Mouse (Mus musculus): Measurements from ENCODE around the gene Coq6. TPM values are rescaled to one million over a fixed set of nuclear protein-coding genes. Genes with fewer than 3 reads are reported as not detected.

Gene Coq6
- polyA plus RNA-seq, 1 experiment from 2014 or later = 45.4 TPM

DNA sequence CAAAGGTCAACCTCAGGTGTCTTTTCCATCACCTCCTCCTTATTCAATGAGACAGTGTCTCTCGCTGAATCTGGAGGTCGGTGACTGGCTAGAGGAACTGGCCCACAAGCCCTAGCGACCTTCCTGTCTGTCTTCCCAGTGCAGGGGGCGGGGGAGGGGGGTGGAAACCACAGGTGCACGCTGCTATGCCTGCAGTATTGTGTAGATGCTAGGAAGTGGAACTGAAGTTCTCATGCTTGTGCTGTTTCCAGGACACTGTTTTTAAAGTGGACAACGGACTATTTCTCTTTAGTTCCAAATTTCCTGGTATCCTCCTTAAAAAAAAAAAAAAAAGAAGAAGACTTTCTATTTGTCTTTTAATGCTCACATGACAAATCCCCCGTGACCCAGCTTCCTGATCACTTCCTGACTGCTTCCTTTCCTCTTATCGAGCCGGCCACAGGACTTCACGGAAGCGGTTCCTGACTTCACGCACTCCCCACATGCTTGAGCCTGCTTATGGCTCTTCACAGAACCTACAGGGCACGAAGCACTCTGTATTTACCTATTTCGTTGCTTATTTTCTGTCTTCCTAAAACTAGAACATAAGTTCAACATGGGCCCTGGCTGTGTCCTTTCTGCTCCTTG lies 27.4 kb downstream of the Coq6 start:
- Histone ChIP-seq H3K4me3 (ENCODE audit: low read length) (no peak overlapping the region), H3K9me3 (ENCODE audit: control insufficient read depth, low read length) (no peaks in the 10 kb centered on the region), H3K36me3 (ENCODE audit: control insufficient read depth, insufficient read depth, low read length) (no peaks in the 10 kb centered on the region; the same call in none of the 2 replicates), H3K27me3 (replicated peaks; ENCODE audit: control insufficient read depth, insufficient read depth, low read length) (no peaks in the 10 kb centered on the region), H3K27ac (ENCODE audit: low read depth, low read length) (no peak overlapping the region), H3K4me1 (ENCODE audit: control insufficient read depth, insufficient read depth, low read depth, low read length) (no peaks in the 10 kb centered on the region), H3K4me2 (ENCODE audit: low read length) (no peak overlapping the region), H3K9ac (ENCODE audit: low read depth, low read length) (no peak overlapping the region)
- ATAC-seq = no peak
- 78% methylated on average over 14 of the region's 14 CpGs for WGBS

- H3K9ac ChIP-seq (ENCODE audit: low read depth, low read length) = no peak overlapping the region
- no peaks in the 10 kb centered on the region for H3K4me1 ChIP-seq (ENCODE audit: control insufficient read depth, insufficient read depth, low read depth, low read length)
- 88% methylated on average over 6 of the region's 6 CpGs for WGBS
- H3K27me3 ChIP-seq (replicated peaks; ENCODE audit: control insufficient read depth, insufficient read depth, low read length) = no peaks in the 10 kb centered on the region
- ATAC-seq = no peak
- H3K9me3 ChIP-seq (ENCODE audit: control insufficient read depth, low read length) = no peaks in the 10 kb centered on the region
- H3K4me3 ChIP-seq (ENCODE audit: low read length) = no peak overlapping the region
- H3K36me3 ChIP-seq (ENCODE audit: control insufficient read depth, insufficient read depth, low read length) = no peaks in the 10 kb centered on the region; the same call in 1 of the 2 replicates
- H3K27ac ChIP-seq (ENCODE audit: low read depth, low read length) = no peak overlapping the region
- no peak overlapping the region for H3K4me2 ChIP-seq (ENCODE audit: low read length)
Measured at GRCm38 (mm10) chr12:84390336-84390735, 28.9 kb downstream of the Coq6 start.

GRCm38 (mm10) chr12:84392681-84393080 lies 31.2 kb downstream of the Coq6 start:
- Histone ChIP-seq H3K9ac (ENCODE audit: low read depth, low read length) (no peak overlapping the region), H3K27ac (ENCODE audit: low read depth, low read length) (no peak overlapping the region), H3K36me3 (ENCODE audit: control insufficient read depth, insufficient read depth, low read length) (no peaks in the 10 kb centered on the region; the same call in 1 of the 2 replicates), H3K4me1 (ENCODE audit: control insufficient read depth, insufficient read depth, low read depth, low read length) (no peaks in the 10 kb centered on the region), H3K9me3 (ENCODE audit: control insufficient read depth, low read length) (no peaks in the 10 kb centered on the region), H3K4me3 (ENCODE audit: low read length) (no peak overlapping the region), H3K4me2 (ENCODE audit: low read length) (no peak overlapping the region), H3K27me3 (replicated peaks; ENCODE audit: control insufficient read depth, insufficient read depth, low read length) (no peaks in the 10 kb centered on the region)
- no peak for ATAC-seq
- 96% methylated on average over 4 of the region's 4 CpGs for WGBS

- H3K36me3 ChIP-seq (ENCODE audit: control insufficient read depth, insufficient read depth, low read length) = no peaks in the 10 kb centered on the region
- no peak for ATAC-seq
- H3K27me3 ChIP-seq (replicated peaks; ENCODE audit: control insufficient read depth, insufficient read depth, low read length) = no peaks in the 10 kb centered on the region
- no peaks in the 10 kb centered on the region for H3K4me1 ChIP-seq (ENCODE audit: control insufficient read depth, insufficient read depth, low read depth, low read length)
- no peak overlapping the region for H3K4me2 ChIP-seq (ENCODE audit: low read length)
- no peak overlapping the region for H3K9ac ChIP-seq (ENCODE audit: low read depth, low read length)
- no peaks in the 10 kb centered on the region for H3K9me3 ChIP-seq (ENCODE audit: control insufficient read depth, low read length)
- no peak overlapping the region for H3K27ac ChIP-seq (ENCODE audit: low read depth, low read length)
- H3K4me3 ChIP-seq (ENCODE audit: low read length) = no peak overlapping the region
- 98% methylated on average over 5 of the region's 5 CpGs for WGBS
Measured at GRCm38 (mm10) chr12:84393847-84394246, 32.4 kb downstream of the Coq6 start.

DNA sequence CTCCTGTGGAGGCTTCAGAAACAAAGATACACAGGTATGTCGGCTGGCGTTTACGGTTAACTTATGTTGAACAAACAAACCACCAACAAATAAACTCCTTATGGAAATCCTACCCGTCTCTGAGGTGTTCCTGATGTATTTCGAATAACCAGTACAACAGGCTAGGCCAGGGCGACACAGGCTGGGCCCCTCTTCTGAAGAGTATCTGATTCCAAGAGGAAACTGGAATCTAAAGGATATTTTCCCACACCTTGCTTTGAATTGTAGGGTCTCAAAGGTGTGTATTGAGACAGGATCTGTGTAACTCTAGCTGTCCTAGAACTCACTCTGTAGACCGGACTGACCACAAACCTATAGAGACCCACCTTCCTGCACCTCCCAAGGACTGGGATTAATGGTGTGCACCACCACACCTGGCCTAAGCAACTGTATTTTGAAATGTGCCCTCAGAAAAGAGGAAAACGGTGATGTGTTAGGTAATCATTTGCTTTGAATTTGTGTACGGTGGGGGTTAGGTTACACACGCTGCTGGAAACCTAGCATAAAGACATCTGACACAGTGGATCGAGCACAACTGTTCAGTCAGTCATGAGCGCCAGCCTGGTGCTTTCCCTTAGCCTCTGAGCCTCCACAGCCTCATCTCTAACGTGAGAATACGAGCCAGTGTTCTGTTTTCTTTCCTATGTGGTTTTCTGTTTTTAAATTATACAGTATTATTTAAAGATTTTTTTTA lies 35.7 kb downstream of the Coq6 start:
- no peak for ATAC-seq
- no peak overlapping the region for H3K27ac ChIP-seq (ENCODE audit: low read depth, low read length)
- H3K4me1 ChIP-seq (ENCODE audit: control insufficient read depth, insufficient read depth, low read depth, low read length) = no peaks in the 10 kb centered on the region
- no peaks in the 10 kb centered on the region for H3K9me3 ChIP-seq (ENCODE audit: control insufficient read depth, low read length)
- no peak overlapping the region for H3K4me2 ChIP-seq (ENCODE audit: low read length)
- no peaks in the 10 kb centered on the region for H3K27me3 ChIP-seq (replicated peaks; ENCODE audit: control insufficient read depth, insufficient read depth, low read length)
- 91% methylated on average over 14 of the region's 14 CpGs for WGBS
- no peak overlapping the region for H3K4me3 ChIP-seq (ENCODE audit: low read length)
- H3K9ac ChIP-seq (ENCODE audit: low read depth, low read length) = no peak overlapping the region
- peaks cover 2% of the 10 kb centered on the region for H3K36me3 ChIP-seq (ENCODE audit: control insufficient read depth, insufficient read depth, low read length)

GRCm38 (mm10) chr12:84397685-84398084 lies 36.2 kb downstream of the Coq6 start:
- Histone ChIP-seq H3K4me3 (ENCODE audit: low read length) (no peak overlapping the region), H3K9me3 (ENCODE audit: control insufficient read depth, low read length) (no peaks in the 10 kb centered on the region), H3K4me2 (ENCODE audit: low read length) (no peak overlapping the region), H3K9ac (ENCODE audit: low read depth, low read length) (no peak overlapping the region), H3K36me3 (ENCODE audit: control insufficient read depth, insufficient read depth, low read length) (peaks cover 3% of the 10 kb centered on the region), H3K27me3 (replicated peaks; ENCODE audit: control insufficient read depth, insufficient read depth, low read length) (no peaks in the 10 kb centered on the region), H3K27ac (ENCODE audit: low read depth, low read length) (no peak overlapping the region), H3K4me1 (ENCODE audit: control insufficient read depth, insufficient read depth, low read depth, low read length) (no peaks in the 10 kb centered on the region)
- no peak for ATAC-seq

DNA sequence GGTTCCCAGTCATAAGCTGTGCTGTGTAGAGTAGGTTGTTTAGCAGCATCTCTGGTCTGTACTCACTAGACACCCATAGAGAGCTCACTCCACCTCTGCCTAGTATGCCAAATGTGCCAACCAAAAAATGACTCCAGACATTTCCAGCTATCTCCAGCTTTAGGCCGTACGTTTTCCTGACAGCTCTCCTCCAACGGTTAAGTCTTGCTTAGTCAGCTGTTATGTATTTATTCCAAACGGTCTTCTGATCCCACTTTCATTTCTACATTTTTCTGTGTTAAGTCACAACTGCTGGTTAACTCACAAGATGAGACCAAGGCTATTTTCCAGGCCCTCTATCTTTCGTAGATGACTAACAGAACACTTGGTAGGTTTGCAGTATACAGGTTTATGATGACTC lies 37.2 kb downstream of the Coq6 start:
- H3K4me1 ChIP-seq (ENCODE audit: control insufficient read depth, insufficient read depth, low read depth, low read length) = no peaks in the 10 kb centered on the region
- H3K27ac ChIP-seq (ENCODE audit: low read depth, low read length) = no peak overlapping the region
- 84% methylated on average over 5 of the region's 5 CpGs for WGBS
- H3K27me3 ChIP-seq (replicated peaks; ENCODE audit: control insufficient read depth, insufficient read depth, low read length) = no peaks in the 10 kb centered on the region
- no peak overlapping the region for H3K9ac ChIP-seq (ENCODE audit: low read depth, low read length)
- ATAC-seq = no peak
- peaks cover 3% of the 10 kb centered on the region for H3K36me3 ChIP-seq (ENCODE audit: control insufficient read depth, insufficient read depth, low read length)
- no peak overlapping the region for H3K4me2 ChIP-seq (ENCODE audit: low read length)
- H3K9me3 ChIP-seq (ENCODE audit: control insufficient read depth, low read length) = no peaks in the 10 kb centered on the region
- H3K4me3 ChIP-seq (ENCODE audit: low read length) = no peak overlapping the region

GRCm38 (mm10) chr12:84399135-84399534 lies 37.7 kb downstream of the Coq6 start:
- no peak overlapping the region for H3K4me3 ChIP-seq (ENCODE audit: low read length)
- no peaks in the 10 kb centered on the region for H3K4me1 ChIP-seq (ENCODE audit: control insufficient read depth, insufficient read depth, low read depth, low read length)
- no peak overlapping the region for H3K9ac ChIP-seq (ENCODE audit: low read depth, low read length)
- no peak overlapping the region for H3K4me2 ChIP-seq (ENCODE audit: low read length)
- H3K27me3 ChIP-seq (replicated peaks; ENCODE audit: control insufficient read depth, insufficient read depth, low read length) = no peaks in the 10 kb centered on the region
- no peak for ATAC-seq
- peaks cover 3% of the 10 kb centered on the region for H3K36me3 ChIP-seq (ENCODE audit: control insufficient read depth, insufficient read depth, low read length)
- no peaks in the 10 kb centered on the region for H3K9me3 ChIP-seq (ENCODE audit: control insufficient read depth, low read length)
- WGBS = 84% methylated on average over 9 of the region's 9 CpGs
- no peak overlapping the region for H3K27ac ChIP-seq (ENCODE audit: low read depth, low read length)

DNA sequence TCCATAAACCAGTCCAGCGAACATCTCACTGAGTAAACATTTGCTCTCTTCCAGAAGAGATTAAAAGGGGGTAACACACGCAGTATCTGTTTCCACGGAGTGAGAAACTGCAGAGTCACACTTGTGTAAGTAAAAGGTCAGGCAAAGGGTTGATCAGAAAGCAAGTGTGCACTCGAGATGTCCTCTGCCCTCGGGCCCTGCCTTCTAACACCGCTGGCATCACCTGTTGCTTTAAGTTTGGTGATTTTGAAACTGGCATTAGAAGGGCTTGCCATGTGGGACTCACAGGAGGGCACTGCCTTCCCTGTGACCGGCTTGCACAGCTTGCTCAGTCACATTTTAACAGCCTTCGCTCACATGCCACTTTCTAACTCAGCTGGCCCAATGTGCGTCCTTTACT lies 38.2 kb downstream of the Coq6 start:
- H3K4me2 ChIP-seq (ENCODE audit: low read length) = no peak overlapping the region
- H3K36me3 ChIP-seq (ENCODE audit: control insufficient read depth, insufficient read depth, low read length) = peaks cover 3% of the 10 kb centered on the region
- no peaks in the 10 kb centered on the region for H3K27me3 ChIP-seq (replicated peaks; ENCODE audit: control insufficient read depth, insufficient read depth, low read length)
- H3K9ac ChIP-seq (ENCODE audit: low read depth, low read length) = no peak overlapping the region
- no peak for ATAC-seq
- H3K9me3 ChIP-seq (ENCODE audit: control insufficient read depth, low read length) = no peaks in the 10 kb centered on the region
- no peak overlapping the region for H3K4me3 ChIP-seq (ENCODE audit: low read length)
- 82% methylated on average over 9 of the region's 9 CpGs for WGBS
- H3K4me1 ChIP-seq (ENCODE audit: control insufficient read depth, insufficient read depth, low read depth, low read length) = no peaks in the 10 kb centered on the region
- no peak overlapping the region for H3K27ac ChIP-seq (ENCODE audit: low read depth, low read length)

All from hindbrain, embryonic 16.5 days (tissue).